Mouse (Mus musculus) kidney, postnatal 0 days (tissue): ENCODE measurements at regions not wholly inside any gene's neighbourhood (a gene's known extent, or its start where the extent isn't known, plus 50 kb on each side); places are given as distances from the start of the nearest gene placed in this dataset.
A peak's percentile ranks its signal among the peaks of the same experiment; 100 is the strongest.

Experiments used
- ATAC-seq: fragments of 200-750 bp; cut with Nextera tagmentation; replicated peaks from 2 replicates; pipeline ENCODE4 v1.8.0; 2017; ENCODE audit warnings: low read depth, moderate number of reproducible peaks, moderate TSS enrichment, moderate library complexity; ENCODE audit not compliant: low FRiP score
- DNase-seq: peaks from one replicate; pipeline ENCODE4 v3.0.0-alpha.2; 2016; ENCODE audit warnings: low spot score
- H3K27ac ChIP-seq: fragments of 300-500 bp; sonication (generic); 2 replicates; pipeline ENCODE4 v1.5.1; 2014; ENCODE audit warnings: mild to moderate bottlenecking
- H3K27me3 ChIP-seq: fragments of 300-500 bp; sonication (generic); 2 replicates; pipeline ENCODE4 v1.6.1; 2014; ENCODE audit warnings: low read length, mixed read lengths; ENCODE audit not compliant: insufficient read depth
- H3K36me3 ChIP-seq: fragments of 300-500 bp; sonication (generic); 2 replicates; pipeline ENCODE4 v1.6.1; 2014; ENCODE audit warnings: low read length, mixed read lengths; ENCODE audit not compliant: insufficient read depth
- H3K4me1 ChIP-seq: fragments of 300-500 bp; sonication (generic); replicated peaks from 2 replicates; pipeline ENCODE4 v1.6.1; 2014; ENCODE audit warnings: antibody characterized with exemption, low read length, mixed read lengths; ENCODE audit not compliant: insufficient read depth
- H3K4me2 ChIP-seq: fragments of 300-500 bp; sonication (generic); 2 replicates; pipeline ENCODE4 v1.6.1; 2014; ENCODE audit warnings: mild to moderate bottlenecking, low read length, moderate library complexity, mixed read lengths
- H3K4me3 ChIP-seq: fragments of 300-500 bp; sonication (generic); replicated peaks from 2 replicates; pipeline ENCODE4 v1.5.1; 2014; ENCODE audit warnings: low read depth, low read length
- H3K9ac ChIP-seq: fragments of 300-500 bp; sonication (generic); 2 replicates; pipeline ENCODE4 v1.6.1; 2014; ENCODE audit warnings: low read depth, low read length
- H3K9me3 ChIP-seq: fragments of 300-500 bp; sonication (generic); replicated peaks from 2 replicates; pipeline ENCODE4 v1.6.1; 2016; ENCODE audit warnings: low read length, inconsistent platforms, mixed read lengths
- CTCF ChIP-seq: IDR thresholded peaks from 2 replicates; pipeline ENCODE4 v1.5.1; 2016; ENCODE audit warnings: antibody characterized with exemption, low read depth, mild to moderate bottlenecking, moderate library complexity
- WGBS: fragments of 180-500 bp; shearing (Covaris S2); extraction: QIAGEN DNeasy Blood & Tissue Kit; methylation state at CpG from one replicate; pipeline ENCODE4 v1.1.7; 2014; 5-methylcytosine and 5-hydroxymethylcytosine counted together

GRCm38 (mm10) chr16:30790551-30791001 lies 191.1 kb downstream of the Fam43a start:
- H3K27ac ChIP-seq: peak overlapping the region; percentile 74
- ATAC-seq: no peak
- H3K4me1 ChIP-seq: peaks cover 18% of the 10 kb centered on the region
- no peak overlapping the region for H3K4me2 ChIP-seq
- no peak for TF ChIP-seq CTCF
- H3K36me3 ChIP-seq: no peaks in the 10 kb centered on the region
- no peaks in the 10 kb centered on the region for H3K9me3 ChIP-seq
- 19% methylated on average over 4 of the region's 4 CpGs for WGBS
- H3K9ac ChIP-seq: peak overlapping the region; percentile 42; the same call in 1 of the 2 replicates
- H3K4me3 ChIP-seq: no peak overlapping the region
- no peaks in the 10 kb centered on the region for H3K27me3 ChIP-seq
- DNase-seq: peak; percentile 52

GRCm38 (mm10) chr16:30791048-30791855 lies 191.7 kb downstream of the Fam43a start:
- Histone ChIP-seq H3K9ac (no peak overlapping the region), H3K4me2 (no peak overlapping the region), H3K36me3 (no peaks in the 10 kb centered on the region), H3K27me3 (no peaks in the 10 kb centered on the region), H3K9me3 (no peaks in the 10 kb centered on the region), H3K27ac (0 out of 2 replicates have a peak overlapping the region, but pooled peaks have one; percentile 74), H3K4me3 (no peak overlapping the region), H3K4me1 (peaks cover 18% of the 10 kb centered on the region)
- DNase-seq (no peak), ATAC-seq (no peak)
- 70% methylated on average over 10 of the region's 10 CpGs for WGBS
- TF ChIP-seq CTCF: no peak

DNA sequence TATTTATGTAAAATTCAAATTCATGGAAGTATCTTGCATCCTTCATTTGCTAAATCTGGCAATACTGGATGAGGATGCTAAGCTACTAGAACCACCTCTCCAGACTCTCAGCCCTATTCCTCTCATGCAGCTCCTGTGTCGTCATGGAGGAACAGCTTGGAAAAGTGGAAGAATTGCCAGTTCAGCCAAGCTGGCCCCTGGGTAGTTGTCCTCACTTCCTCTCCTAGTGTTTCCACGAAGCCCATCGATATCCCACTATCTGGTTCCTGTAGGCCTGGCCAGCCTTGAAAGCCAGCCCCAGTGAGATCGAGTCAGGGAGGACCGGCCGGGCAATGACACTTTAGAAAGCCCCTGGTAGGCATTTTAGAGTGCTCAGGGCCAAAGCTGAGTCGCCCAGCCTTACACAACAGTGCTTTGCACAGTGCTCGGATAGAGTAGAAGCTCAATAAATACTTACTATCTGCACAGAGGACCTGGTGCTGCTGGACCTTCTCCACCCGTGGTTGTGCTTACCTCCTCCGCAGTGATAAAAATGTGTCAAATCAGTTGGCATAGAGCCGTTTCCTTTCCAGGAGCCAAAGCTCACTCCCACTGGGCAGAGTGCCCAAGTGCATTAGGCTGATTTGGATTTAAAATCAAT lies 193.3 kb downstream of the Fam43a start:
- TF ChIP-seq CTCF: no peak
- H3K27ac ChIP-seq: no peak overlapping the region
- no peaks in the 10 kb centered on the region for H3K27me3 ChIP-seq
- no peak overlapping the region for H3K4me3 ChIP-seq
- no peaks in the 10 kb centered on the region for H3K9me3 ChIP-seq
- ATAC-seq (no peak), DNase-seq (no peak)
- no peak overlapping the region for H3K9ac ChIP-seq
- H3K36me3 ChIP-seq: no peaks in the 10 kb centered on the region
- H3K4me1 ChIP-seq: peaks cover 18% of the 10 kb centered on the region
- 66% methylated on average over 11 of the region's 11 CpGs for WGBS
- H3K4me2 ChIP-seq: no peak overlapping the region

DNA sequence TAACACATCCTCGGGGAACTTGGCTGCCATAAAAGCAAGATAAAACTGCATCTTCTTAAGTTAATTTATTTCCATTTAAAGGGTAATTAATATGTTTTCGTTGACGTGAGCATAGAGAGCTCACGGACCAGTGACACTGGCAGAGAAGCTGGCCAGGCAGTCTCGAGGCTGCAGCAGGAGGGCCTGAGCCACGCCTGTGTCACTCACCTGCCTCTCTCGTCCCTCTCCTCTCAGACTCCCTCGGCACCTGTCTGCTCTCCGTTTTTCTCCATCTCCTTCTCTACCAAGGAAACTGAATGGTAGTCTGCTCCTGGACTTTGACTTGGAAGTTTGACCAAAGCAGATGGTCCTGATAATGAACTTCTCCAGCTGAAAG lies 193.8 kb downstream of the Fam43a start:
- no peak overlapping the region for H3K4me2 ChIP-seq
- no peak for DNase-seq
- no peak overlapping the region for H3K4me3 ChIP-seq
- no peaks in the 10 kb centered on the region for H3K9me3 ChIP-seq
- H3K4me1 ChIP-seq: peaks cover 18% of the 10 kb centered on the region
- no peaks in the 10 kb centered on the region for H3K27me3 ChIP-seq
- H3K36me3 ChIP-seq: no peaks in the 10 kb centered on the region
- no peak overlapping the region for H3K27ac ChIP-seq
- ATAC-seq: no peak
- TF ChIP-seq CTCF: no peak
- WGBS: 35% methylated on average over 9 of the region's 9 CpGs
- H3K9ac ChIP-seq: no peak overlapping the region

- Histone ChIP-seq H3K4me3 (no peak overlapping the region), H3K27me3 (no peaks in the 10 kb centered on the region), H3K4me2 (no peak overlapping the region), H3K4me1 (peaks cover 18% of the 10 kb centered on the region), H3K9me3 (no peaks in the 10 kb centered on the region), H3K9ac (no peak overlapping the region), H3K36me3 (no peaks in the 10 kb centered on the region), H3K27ac (no peak overlapping the region)
- ATAC-seq: no peak
- no peak for TF ChIP-seq CTCF
- WGBS: 92% methylated on average over 3 of the region's 3 CpGs
- no peak for DNase-seq
Measured at GRCm38 (mm10) chr16:30793856-30794255, 194.3 kb downstream of the Fam43a start.

- no peak for TF ChIP-seq CTCF
- no peak overlapping the region for H3K27ac ChIP-seq
Measured at GRCm38 (mm10) chr16:30795501-30795904, 196.0 kb downstream of the Fam43a start.

More at GRCm38 (mm10) chr16:30795501-30795904, 196.0 kb downstream of the Fam43a start:
- Histone ChIP-seq H3K27me3 (no peaks in the 10 kb centered on the region), H3K4me2 (no peak overlapping the region), H3K9me3 (no peaks in the 10 kb centered on the region), H3K9ac (no peak overlapping the region), H3K36me3 (no peaks in the 10 kb centered on the region), H3K4me1 (peaks cover 28% of the 10 kb centered on the region), H3K4me3 (no peak overlapping the region)
- ATAC-seq: peak; percentile 74; the same call in 1 of the 2 replicates
- DNase-seq: peak; percentile 68
- WGBS: 57% methylated on average over 5 of the region's 5 CpGs
